Mouse (Mus musculus): ENCODE measurements around the gene Ankub1. TPM values are rescaled to one million over a fixed set of nuclear protein-coding genes. Genes with fewer than 3 reads are reported as not detected.
A peak's percentile ranks its signal among the peaks of the same experiment; 100 is the strongest.

Ankub1 gene
- 0.14 TPM in 1 of 2 replicates, not detected in the other for polyA plus RNA-seq (2016; fragmentation: Nextera tagmentation; extraction: Ambion mirVana)

- H3K9ac ChIP-seq (replicated peaks) = no peak within 1 kb of the TSS
- no peaks in the 10 kb centered on the region for H3K9me3 ChIP-seq
- H3K4me2 ChIP-seq (replicated peaks) = no peak within 1 kb of the TSS
- 52% methylated on average over 2 of the region's 2 CpGs for WGBS
- H3K27ac ChIP-seq (replicated peaks) = no peak within 1 kb of the TSS
- no peak for ATAC-seq (ENCODE audit: low FRiP score, low read depth)
- H3K4me1 ChIP-seq = no peaks in the 10 kb centered on the region
- no peak within 1 kb of the TSS for H3K4me3 ChIP-seq
- no peaks in the 10 kb centered on the region for H3K36me3 ChIP-seq
- no peaks in the 10 kb centered on the region for H3K27me3 ChIP-seq
These were observed at the start of gene Ankub1 for GRCm38 (mm10) chr3:57692719-57693118. Ankub1 (minus strand) TSS chr3:57692799.

GRCm38 (mm10) chr3:57739830-57740229, 47.2 kb upstream of the Ankub1 start:
- no peaks in the 10 kb centered on the region for H3K36me3 ChIP-seq
- no peak overlapping the region for H3K27ac ChIP-seq (replicated peaks)
- no peak overlapping the region for H3K9ac ChIP-seq (replicated peaks)
- no peaks in the 10 kb centered on the region for H3K9me3 ChIP-seq
- H3K4me2 ChIP-seq (replicated peaks) = no peak overlapping the region
- H3K4me3 ChIP-seq = no peak overlapping the region
- 93% methylated on average over 1 of the region's 1 CpGs for WGBS
- peaks cover 14% of the 10 kb centered on the region for H3K4me1 ChIP-seq
- no peak for ATAC-seq (ENCODE audit: low FRiP score, low read depth)
- no peaks in the 10 kb centered on the region for H3K27me3 ChIP-seq

- WGBS = 3% methylated on average over 13 of the region's 13 CpGs
- Histone ChIP-seq H3K36me3 (no peaks in the 10 kb centered on the region), H3K27ac (replicated peaks) (peak overlapping the region; percentile 93)
These were observed 44.0 kb upstream of the Ankub1 start for GRCm38 (mm10) chr3:57736419-57737095.

DNA sequence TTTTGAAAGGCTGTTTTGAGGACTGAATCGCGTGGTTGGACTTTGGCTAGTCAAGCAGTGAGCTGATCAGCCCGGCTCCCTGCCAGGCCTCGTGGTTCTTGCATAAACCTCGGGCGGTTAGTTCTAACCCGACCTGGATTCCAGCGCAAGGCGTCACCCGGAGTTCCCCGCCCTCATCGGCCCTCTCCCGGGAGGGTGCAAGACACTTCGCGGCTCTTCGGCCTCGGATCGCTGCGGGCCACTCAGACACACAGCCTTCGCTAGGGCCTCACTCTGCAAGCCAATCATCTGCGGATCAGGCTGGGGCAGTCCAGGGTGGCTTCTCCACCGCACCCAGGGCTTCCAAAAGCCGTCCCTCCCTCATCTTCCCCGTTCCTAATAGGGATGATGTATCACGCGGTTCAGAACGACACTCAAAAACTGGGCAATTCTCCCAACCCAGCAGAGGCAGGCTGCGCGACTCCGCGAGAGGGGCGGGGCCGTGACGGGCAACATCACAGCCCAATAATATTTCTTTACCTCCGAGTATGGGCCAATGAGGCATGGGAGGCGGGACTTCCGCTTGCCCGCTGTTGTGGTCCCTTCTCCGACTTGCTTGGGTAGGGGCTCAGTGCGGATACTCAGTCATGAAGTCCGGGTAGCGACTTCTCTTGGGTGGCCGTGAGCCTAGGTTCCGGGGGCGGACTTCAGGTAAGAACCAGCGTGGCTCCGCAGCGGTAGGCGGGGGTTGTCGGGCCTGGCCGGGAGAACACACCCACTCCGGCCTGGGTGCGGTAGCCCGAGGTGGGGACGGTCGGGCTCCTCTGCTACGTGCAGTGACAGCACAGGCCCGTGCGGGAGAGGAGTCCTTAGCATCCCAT, 43.1 kb upstream of the Ankub1 start, which contains the start of gene Rnf13:
Gene Rnf13, plus strand, starts transcription at position 552 of the 860 bp plus-strand sequence.
- under 1% methylated on average over 59 of the region's 59 CpGs for WGBS
- peak within 1 kb of the TSS; percentile 78 for H3K4me3 ChIP-seq
- no peaks in the 10 kb centered on the region for H3K36me3 ChIP-seq
- peak within 1 kb of the TSS; percentile 72 for H3K9ac ChIP-seq (replicated peaks)
- peak; percentile 100 for ATAC-seq (ENCODE audit: low FRiP score, low read depth)
- H3K27ac ChIP-seq (replicated peaks) = peak within 1 kb of the TSS; percentile 93
- peaks cover 14% of the 10 kb centered on the region for H3K4me1 ChIP-seq
- H3K27me3 ChIP-seq = no peaks in the 10 kb centered on the region
- H3K4me2 ChIP-seq (replicated peaks) = peak within 1 kb of the TSS; percentile 74
- H3K9me3 ChIP-seq = no peaks in the 10 kb centered on the region

More at GRCm38 (mm10) chr3:57736419-57737095, 44.0 kb upstream of the Ankub1 start:
- H3K4me1 ChIP-seq = peaks cover 14% of the 10 kb centered on the region
- ATAC-seq (ENCODE audit: low FRiP score, low read depth) = no peak
- no peaks in the 10 kb centered on the region for H3K9me3 ChIP-seq
- H3K27me3 ChIP-seq = no peaks in the 10 kb centered on the region
- H3K4me2 ChIP-seq (replicated peaks) = peak overlapping the region; percentile 74
- peak overlapping the region; percentile 72 for H3K9ac ChIP-seq (replicated peaks)
- peak overlapping the region; percentile 78 for H3K4me3 ChIP-seq

DNA sequence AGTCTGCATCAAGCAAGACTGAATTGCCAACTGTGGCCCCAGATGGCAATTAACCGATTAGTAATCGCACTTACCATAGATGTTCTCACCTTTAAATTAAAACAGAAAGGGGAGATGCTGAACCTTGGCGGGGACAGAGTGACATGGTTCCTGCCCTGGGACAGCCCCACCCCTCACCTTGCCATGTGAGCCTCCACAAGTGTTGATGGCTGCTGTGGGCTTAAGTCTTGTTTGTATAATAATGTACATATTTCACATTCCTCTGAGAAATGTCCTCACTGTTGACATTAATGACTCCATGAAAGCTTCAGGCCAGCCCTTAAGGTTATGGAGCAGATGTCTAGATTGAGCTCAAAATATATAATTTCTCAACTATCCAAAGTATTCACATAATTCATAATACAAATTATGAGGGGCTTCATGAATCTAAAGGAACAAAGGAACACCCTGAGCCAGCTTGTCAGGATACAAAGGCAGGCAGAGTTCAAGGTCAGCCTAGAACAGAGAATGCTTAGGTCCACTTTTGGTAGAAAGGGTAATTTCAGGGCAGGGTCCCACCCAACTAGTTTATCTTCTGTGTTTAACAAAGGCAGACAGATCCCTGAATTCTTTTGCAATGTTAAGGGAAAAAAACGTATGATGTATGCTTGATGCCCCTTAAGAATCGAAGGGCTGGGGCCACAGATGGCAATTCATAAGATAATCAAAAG, 39.8 kb upstream of the Ankub1 start:
- no peak overlapping the region for H3K4me2 ChIP-seq (replicated peaks)
- H3K9me3 ChIP-seq = no peaks in the 10 kb centered on the region
- H3K36me3 ChIP-seq = no peaks in the 10 kb centered on the region
- H3K4me1 ChIP-seq = peaks cover 12% of the 10 kb centered on the region
- H3K4me3 ChIP-seq = no peak overlapping the region
- no peak overlapping the region for H3K9ac ChIP-seq (replicated peaks)
- no peak overlapping the region for H3K27ac ChIP-seq (replicated peaks)
- ATAC-seq (ENCODE audit: low FRiP score, low read depth) = no peak
- H3K27me3 ChIP-seq = no peaks in the 10 kb centered on the region
- WGBS = 89% methylated on average over 5 of the region's 5 CpGs

- Histone ChIP-seq H3K9me3 (no peaks in the 10 kb centered on the region), H3K4me3 (no peak overlapping the region), H3K4me2 (replicated peaks) (no peak overlapping the region), H3K36me3 (no peaks in the 10 kb centered on the region), H3K9ac (replicated peaks) (no peak overlapping the region), H3K27ac (replicated peaks) (no peak overlapping the region), H3K27me3 (no peaks in the 10 kb centered on the region), H3K4me1 (no peaks in the 10 kb centered on the region)
- no peak for ATAC-seq (ENCODE audit: low FRiP score, low read depth)
- 88% methylated on average over 6 of the region's 6 CpGs for WGBS
These were observed 21.6 kb upstream of the Ankub1 start for GRCm38 (mm10) chr3:57714151-57714550.

GRCm38 (mm10) chr3:57696779-57697178, 4.2 kb upstream of the Ankub1 start:
- 95% methylated on average over 9 of the region's 9 CpGs for WGBS
- Histone ChIP-seq H3K9ac (replicated peaks) (no peak overlapping the region), H3K4me1 (no peaks in the 10 kb centered on the region), H3K4me3 (no peak overlapping the region), H3K36me3 (no peaks in the 10 kb centered on the region), H3K27me3 (no peaks in the 10 kb centered on the region), H3K27ac (replicated peaks) (no peak overlapping the region), H3K9me3 (no peaks in the 10 kb centered on the region), H3K4me2 (replicated peaks) (no peak overlapping the region)
- ATAC-seq (ENCODE audit: low FRiP score, low read depth) = no peak

- no peak overlapping the region for H3K4me2 ChIP-seq (replicated peaks)
- no peak overlapping the region for H3K4me3 ChIP-seq
- H3K9ac ChIP-seq (replicated peaks) = no peak overlapping the region
- no peaks in the 10 kb centered on the region for H3K9me3 ChIP-seq
- no peaks in the 10 kb centered on the region for H3K4me1 ChIP-seq
- H3K36me3 ChIP-seq = no peaks in the 10 kb centered on the region
- no peak overlapping the region for H3K27ac ChIP-seq (replicated peaks)
- ATAC-seq (ENCODE audit: low FRiP score, low read depth) = no peak
- H3K27me3 ChIP-seq = no peaks in the 10 kb centered on the region
- 88% methylated on average over 4 of the region's 4 CpGs for WGBS
These were observed 3.6 kb upstream of the Ankub1 start for GRCm38 (mm10) chr3:57696249-57696648.

DNA sequence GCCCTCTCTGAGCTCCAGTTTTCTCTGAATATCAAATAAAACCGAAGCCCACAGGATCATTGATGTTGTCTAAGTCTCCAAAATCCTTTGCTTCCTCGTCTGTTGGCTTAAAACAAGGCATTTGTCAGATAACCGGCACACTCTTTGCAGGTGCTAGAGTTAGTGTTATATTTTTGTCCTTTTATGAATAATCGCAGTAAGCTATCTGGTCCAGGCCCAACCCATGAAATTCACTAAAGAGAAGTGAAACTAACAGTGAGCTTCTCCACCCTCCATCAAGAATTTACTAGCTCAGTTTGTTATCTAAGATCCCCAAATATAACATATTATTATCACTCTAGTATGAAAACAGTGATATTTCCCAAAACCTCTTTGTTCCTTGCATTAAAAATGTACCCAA, 827 bp downstream of the Ankub1 start:
- Histone ChIP-seq H3K27me3 (no peaks in the 10 kb centered on the region), H3K27ac (replicated peaks) (no peak overlapping the region), H3K4me3 (no peak overlapping the region), H3K9ac (replicated peaks) (no peak overlapping the region), H3K9me3 (no peaks in the 10 kb centered on the region), H3K36me3 (no peaks in the 10 kb centered on the region), H3K4me2 (replicated peaks) (no peak overlapping the region), H3K4me1 (no peaks in the 10 kb centered on the region)
- 85% methylated on average over 4 of the region's 4 CpGs for WGBS
- ATAC-seq (ENCODE audit: low FRiP score, low read depth) = no peak

GRCm38 (mm10) chr3:57677786-57678185, 14.8 kb downstream of the Ankub1 start:
- no peak for ATAC-seq (ENCODE audit: low FRiP score, low read depth)

GRCm38 (mm10) chr3:57674075-57674474, 18.5 kb downstream of the Ankub1 start:
- Histone ChIP-seq H3K4me2 (replicated peaks) (no peak overlapping the region), H3K27ac (replicated peaks) (no peak overlapping the region), H3K27me3 (no peaks in the 10 kb centered on the region), H3K4me3 (no peak overlapping the region), H3K9me3 (no peaks in the 10 kb centered on the region), H3K36me3 (no peaks in the 10 kb centered on the region), H3K9ac (replicated peaks) (no peak overlapping the region), H3K4me1 (no peaks in the 10 kb centered on the region)
- no peak for ATAC-seq (ENCODE audit: low FRiP score, low read depth)
- 90% methylated on average over 2 of the region's 2 CpGs for WGBS

More at GRCm38 (mm10) chr3:57677786-57678185, 14.8 kb downstream of the Ankub1 start:
- no peaks in the 10 kb centered on the region for H3K4me1 ChIP-seq
- no peak overlapping the region for H3K4me2 ChIP-seq (replicated peaks)
- H3K9ac ChIP-seq (replicated peaks) = no peak overlapping the region
- H3K27ac ChIP-seq (replicated peaks) = no peak overlapping the region
- no peak overlapping the region for H3K4me3 ChIP-seq
- H3K36me3 ChIP-seq = no peaks in the 10 kb centered on the region
- no peaks in the 10 kb centered on the region for H3K9me3 ChIP-seq
- no peaks in the 10 kb centered on the region for H3K27me3 ChIP-seq

- H3K27ac ChIP-seq (replicated peaks) = no peak overlapping the region
- WGBS = 87% methylated on average over 4 of the region's 4 CpGs
- no peak overlapping the region for H3K9ac ChIP-seq (replicated peaks)
- no peak for ATAC-seq (ENCODE audit: low FRiP score, low read depth)
- H3K4me1 ChIP-seq = no peaks in the 10 kb centered on the region
- no peak overlapping the region for H3K4me2 ChIP-seq (replicated peaks)
- no peaks in the 10 kb centered on the region for H3K27me3 ChIP-seq
- H3K36me3 ChIP-seq = no peaks in the 10 kb centered on the region
- no peak overlapping the region for H3K4me3 ChIP-seq
- H3K9me3 ChIP-seq = no peaks in the 10 kb centered on the region
These were observed 19.0 kb downstream of the Ankub1 start for GRCm38 (mm10) chr3:57673586-57673985.
